Comparison of ENCODE assay signal across 20 mouse cellular contexts in the genomic region with DNA sequence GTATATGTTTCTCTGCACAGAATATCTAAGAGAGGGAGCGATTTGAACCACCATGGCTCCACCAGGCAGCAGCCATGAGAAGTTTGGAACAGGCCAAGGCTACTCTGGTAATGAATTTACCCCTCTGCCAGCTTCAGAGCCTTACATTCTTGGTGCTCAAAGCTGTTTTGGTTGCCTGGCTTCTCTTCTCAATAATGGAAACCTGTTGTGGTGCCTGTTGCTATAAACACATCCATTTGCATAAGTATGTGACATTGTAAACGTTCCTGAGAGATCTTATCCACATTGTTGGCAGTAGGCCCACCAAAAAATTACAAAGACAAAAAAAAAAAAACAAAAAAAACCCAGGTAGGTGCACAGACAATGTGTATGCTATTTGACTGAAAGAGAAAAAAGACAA.
A peak's percentile ranks its signal among the peaks of the same experiment; 100 is the strongest.
DNase-seq lines count a peak whose midpoint lies in the region; ATAC-seq and TF ChIP-seq lines count a peak whose summit lies in the region.
"Had no signal": no experiment of that assay in that cellular context is flagged by ENCODE, and none has a peak within 500 bp of the region (broad histone marks: within the 10 kb centered on the region; RNA-seq: fewer than 3 reads in every experiment).

No protein-coding gene starts in this region.

- no peak overlapping the region for H3K4me2 ChIP-seq in hindbrain, embryonic 13.5 days
- H3K4me2 ChIP-seq: embryonic facial prominence, embryonic 12.5 days; hindbrain, embryonic 15.5 days had no signal

- peak; percentile 86 for ATAC-seq in Patski
- ATAC-seq in hindbrain, embryonic 13.5 days (ENCODE audit: low FRiP score), result no peak
- ATAC-seq: activated CD4-positive, CD25-positive, alpha-beta regulatory T cell, adult 4 months; forebrain, embryonic 14.5 days had no signal

- WGBS in hindbrain, embryonic 13.5 days, result 50% methylated on average over 2 of the region's 2 CpGs

- DNase-seq in kidney, adult 11 months, result peak; percentile 39
- DNase-seq in kidney, postnatal 4 days, result no peak
- DNase-seq in lung, postnatal 14 days, result peak; percentile 11
- DNase-seq in lung, postnatal 10 days, result no peak
- DNase-seq in Muller cell, postnatal 12 days (ENCODE audit: inconsistent ontology term), result peak; percentile 20
- no peak for DNase-seq in Patski (ENCODE audit: low read depth, low spot score)
- no peak for DNase-seq in embryo, embryonic 9.5 days (ENCODE audit: extremely low spot score)
- DNase-seq: adrenal gland, postnatal 14 days; cerebellum, adult 2 months; cerebellum, postnatal 10 days; gastrocnemius, adult 2 months; gastrocnemius, postnatal 25 days had no signal

- H3K9ac ChIP-seq in hindbrain, embryonic 13.5 days, result no peak overlapping the region
- H3K9ac ChIP-seq: embryonic facial prominence, embryonic 12.5 days; hindbrain, embryonic 15.5 days had no signal

- H3K36me3 ChIP-seq in hindbrain, embryonic 13.5 days, result no peaks in the 10 kb centered on the region
- H3K36me3 ChIP-seq: embryonic facial prominence, embryonic 12.5 days; forebrain, embryonic 10.5 days; hindbrain, embryonic 10.5 days; hindbrain, embryonic 15.5 days had no signal

- in situ Hi-C loops in Patski (cut with MboI; ENCODE audit: low pct_unique_long_range_greater_than_20kb), result no loop called here

- CTCF ChIA-PET in Patski (lab: Charles Lee), result interaction anchor here (0.7 to 2.2 kb wide), 3 partner anchors 8 to 13 kb away, joined by 3 to 7 read pairs (median 3); no protein-coding TSS in a partner anchor

- TF ChIP-seq CTCF in Patski (IDR thresholded peaks at IDR 0.05), result no peak

- no peaks in the 10 kb centered on the region for H3K4me1 ChIP-seq in hindbrain, embryonic 13.5 days (replicated peaks)
- H3K4me1 ChIP-seq: hindbrain, embryonic 15.5 days had no signal

- H3K4me3 ChIP-seq in hindbrain, embryonic 13.5 days, result no peak overlapping the region
- H3K4me3 ChIP-seq: embryonic facial prominence, embryonic 12.5 days; erythroblast, embryonic 14.5 days; forebrain, embryonic 10.5 days; gastrocnemius, adult 2 months; hindbrain, embryonic 10.5 days; hindbrain, embryonic 15.5 days had no signal

- H3K9me3 ChIP-seq in hindbrain, embryonic 13.5 days, result no peaks in the 10 kb centered on the region
- H3K9me3 ChIP-seq: embryonic facial prominence, embryonic 12.5 days; forebrain, embryonic 10.5 days; hindbrain, embryonic 10.5 days; hindbrain, embryonic 15.5 days had no signal

- POLR2A ChIA-PET in Patski (lab: Charles Lee), result interaction anchor here (0.6 to 0.8 kb wide), 4 partner anchors 35 to 152 kb away, joined by 3 to 5 read pairs (median 3); no protein-coding TSS in a partner anchor

- H3K27ac ChIP-seq in hindbrain, embryonic 13.5 days, result no peak overlapping the region
- H3K27ac ChIP-seq: embryonic facial prominence, embryonic 12.5 days; forebrain, embryonic 10.5 days; gastrocnemius, adult 2 months; hindbrain, embryonic 10.5 days; hindbrain, embryonic 15.5 days had no signal

- no peaks in the 10 kb centered on the region for H3K27me3 ChIP-seq in Patski
- H3K27me3 ChIP-seq in hindbrain, embryonic 13.5 days, result no peaks in the 10 kb centered on the region
- H3K27me3 ChIP-seq: embryonic facial prominence, embryonic 12.5 days; hindbrain, embryonic 15.5 days had no signal

Comparison
In these comparisons a context has a peak if more than half of its experiments do, and no peak if none do; other contexts are left out.
1. DNase-seq: peak in kidney, adult 11 months (single experiment), lung, postnatal 14 days (single experiment) and Muller cell, postnatal 12 days (single experiment); none in kidney, postnatal 4 days (0 of 2), lung, postnatal 10 days (single experiment), Patski (single experiment) and embryo, embryonic 9.5 days (single experiment).